In the genomic region with DNA sequence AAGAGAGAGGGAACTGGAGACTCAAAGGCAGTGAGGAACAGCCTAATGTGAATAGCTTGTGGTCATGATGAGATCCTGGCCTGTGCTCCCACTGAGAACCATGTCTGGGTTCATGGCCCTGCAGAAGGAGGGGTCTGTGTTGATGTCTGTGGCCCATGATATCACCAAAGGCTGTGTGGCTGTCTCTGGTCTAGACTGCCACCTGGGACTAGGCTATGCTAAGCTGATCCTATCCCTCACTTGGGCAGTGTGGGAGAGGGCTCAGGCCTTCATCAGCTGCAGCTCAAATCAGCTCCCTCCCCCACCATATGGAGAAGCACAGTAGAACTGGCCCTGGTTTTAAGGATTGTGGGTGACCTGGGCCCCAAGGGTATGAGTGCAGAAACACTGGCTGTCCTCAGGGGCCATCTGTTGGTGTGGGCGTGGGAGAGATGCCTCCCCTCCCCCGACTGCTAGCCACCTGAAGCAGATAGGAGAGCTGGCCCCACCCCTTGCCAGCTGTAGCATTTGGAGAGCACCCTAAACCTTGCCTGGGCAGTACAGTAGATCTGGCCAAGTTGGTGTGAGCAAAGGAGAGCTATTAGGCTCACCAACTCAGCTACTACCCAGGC, we compare ENCODE assay signal across 14 mouse cellular contexts. TPM values are rescaled to one million over a fixed set of nuclear protein-coding genes. Genes with fewer than 3 reads are reported as not detected.
DNase-seq lines count a peak whose midpoint lies in the region; ATAC-seq and TF ChIP-seq lines count a peak whose summit lies in the region.
"Had no signal": no experiment of that assay in that cellular context is flagged by ENCODE, and none has a peak within 500 bp of the region (broad histone marks: within the 10 kb centered on the region; RNA-seq: fewer than 3 reads in every experiment).

No protein-coding gene starts in this region.

- no peaks in the 10 kb centered on the region for H3K27me3 ChIP-seq in heart, embryonic 10.5 days (ENCODE audit: insufficient read depth, poor library complexity, severe bottlenecking)
- no peaks in the 10 kb centered on the region for H3K27me3 ChIP-seq in midbrain, embryonic 14.5 days (ENCODE audit: control insufficient read depth, insufficient read depth, low read length)
- no peaks in the 10 kb centered on the region for H3K27me3 ChIP-seq in midbrain, embryonic 10.5 days (ENCODE audit: low read depth, poor library complexity, severe bottlenecking)
- H3K27me3 ChIP-seq in liver, postnatal 0 days (ENCODE audit: insufficient read depth, low read length), result no peaks in the 10 kb centered on the region
- no peaks in the 10 kb centered on the region for H3K27me3 ChIP-seq in stomach, embryonic 15.5 days (replicated peaks)
- H3K27me3 ChIP-seq: neural tube, embryonic 12.5 days had no signal

- H3K4me2 ChIP-seq in midbrain, embryonic 14.5 days (ENCODE audit: low read length), result no peak overlapping the region
- peak overlapping the region; percentile 36 for H3K4me2 ChIP-seq in liver, postnatal 0 days (ENCODE audit: low read depth, low read length)
- no peak overlapping the region for H3K4me2 ChIP-seq in stomach, embryonic 15.5 days
- H3K4me2 ChIP-seq: neural tube, embryonic 12.5 days had no signal

- intact Hi-C loops in heart, postnatal 10 days (cut with DNase I), result no loop called here

- no peaks in the 10 kb centered on the region for H3K36me3 ChIP-seq in heart, embryonic 10.5 days
- H3K36me3 ChIP-seq in midbrain, embryonic 14.5 days (ENCODE audit: control insufficient read depth, insufficient read depth, low read length), result no peaks in the 10 kb centered on the region
- H3K36me3 ChIP-seq in midbrain, embryonic 10.5 days, result no peaks in the 10 kb centered on the region
- H3K36me3 ChIP-seq in liver, postnatal 0 days (replicated peaks; ENCODE audit: insufficient read depth, low read length), result no peaks in the 10 kb centered on the region
- H3K36me3 ChIP-seq in stomach, embryonic 15.5 days, result no peaks in the 10 kb centered on the region
- H3K36me3 ChIP-seq: neural tube, embryonic 12.5 days had no signal

- no peaks in the 10 kb centered on the region for H3K9me3 ChIP-seq in heart, embryonic 10.5 days
- H3K9me3 ChIP-seq in midbrain, embryonic 14.5 days (ENCODE audit: control insufficient read depth, low read length), result no peaks in the 10 kb centered on the region
- H3K9me3 ChIP-seq in midbrain, embryonic 10.5 days (replicated peaks), result no peaks in the 10 kb centered on the region
- H3K9me3 ChIP-seq in liver, postnatal 0 days (ENCODE audit: low read length), result no peaks in the 10 kb centered on the region
- no peaks in the 10 kb centered on the region for H3K9me3 ChIP-seq in stomach, embryonic 15.5 days
- H3K9me3 ChIP-seq: neural tube, embryonic 12.5 days had no signal

- peak overlapping the region; percentile 57 for H3K27ac ChIP-seq in heart, embryonic 10.5 days
- no peak overlapping the region for H3K27ac ChIP-seq in midbrain, embryonic 14.5 days (replicated peaks; ENCODE audit: low read depth, low read length)
- H3K27ac ChIP-seq in midbrain, embryonic 10.5 days (replicated peaks), result no peak overlapping the region
- H3K27ac ChIP-seq in liver, postnatal 0 days (ENCODE audit: low read depth), result peak overlapping the region; percentile 85
- H3K27ac ChIP-seq in stomach, embryonic 15.5 days, result no peak overlapping the region
- H3K27ac ChIP-seq: neural tube, embryonic 12.5 days had no signal

- H3K4me1 ChIP-seq in heart, embryonic 10.5 days, result peaks cover 20% of the 10 kb centered on the region
- H3K4me1 ChIP-seq in midbrain, embryonic 14.5 days (ENCODE audit: control insufficient read depth, insufficient read depth, low read length), result no peaks in the 10 kb centered on the region
- no peaks in the 10 kb centered on the region for H3K4me1 ChIP-seq in midbrain, embryonic 10.5 days
- H3K4me1 ChIP-seq in liver, postnatal 0 days (ENCODE audit: insufficient read depth), result peaks cover 50% of the 10 kb centered on the region
- H3K4me1 ChIP-seq in stomach, embryonic 15.5 days, result no peaks in the 10 kb centered on the region
- H3K4me1 ChIP-seq: neural tube, embryonic 12.5 days had no signal

- no peak overlapping the region for H3K4me3 ChIP-seq in heart, embryonic 10.5 days
- H3K4me3 ChIP-seq in midbrain, embryonic 14.5 days (replicated peaks; ENCODE audit: low read depth, low read length), result no peak overlapping the region
- no peak overlapping the region for H3K4me3 ChIP-seq in midbrain, embryonic 10.5 days
- no peak overlapping the region for H3K4me3 ChIP-seq in liver, postnatal 0 days (ENCODE audit: low read depth, low read length)
- H3K4me3 ChIP-seq in stomach, embryonic 15.5 days (replicated peaks), result no peak overlapping the region
- H3K4me3 ChIP-seq: neural tube, embryonic 12.5 days had no signal

- no peak for TF ChIP-seq EP300 in liver, postnatal 0 days (IDR thresholded peaks at IDR 0.05; ENCODE audit: low read depth)

- ATAC-seq in midbrain, embryonic 14.5 days (ENCODE audit: low FRiP score, low TSS enrichment), result peak; percentile 26; the same call in 1 of the 2 replicates
- ATAC-seq in liver, postnatal 0 days, result peak; percentile 83
- peak; percentile 82 for ATAC-seq in stomach, embryonic 15.5 days (ENCODE audit: insufficient read depth, low FRiP score, low read depth)

- DNase-seq in heart, embryonic 10.5 days (ENCODE audit: low spot score), result peak; percentile 92
- no peak for DNase-seq in heart, postnatal 10 days
- DNase-seq in midbrain, embryonic 14.5 days, result no peak
- no peak for DNase-seq in midbrain, embryonic 10.5 days (ENCODE audit: low spot score)
- DNase-seq in liver, postnatal 0 days, result peak; percentile 77
- DNase-seq in cerebellum, postnatal 25 days, result no peak
- no peak for DNase-seq in right cerebral cortex, postnatal 4 days
- DNase-seq: gastrocnemius, postnatal 36 days; kidney, adult 18-20 months; lung, postnatal 14 days had no signal

- WGBS in heart, embryonic 10.5 days, result 43% methylated on average over 2 of the region's 2 CpGs
- WGBS in midbrain, embryonic 14.5 days, result 69% methylated on average over 2 of the region's 2 CpGs
- WGBS in midbrain, embryonic 10.5 days, result 74% methylated on average over 2 of the region's 2 CpGs
- 44% methylated on average over 2 of the region's 2 CpGs for WGBS in liver, postnatal 0 days (ENCODE audit: insufficient replicate concordance)
- WGBS in stomach, embryonic 15.5 days, result 54% methylated on average over 2 of the region's 2 CpGs

- no peak overlapping the region for H3K9ac ChIP-seq in midbrain, embryonic 14.5 days (replicated peaks; ENCODE audit: low read length)
- no peak overlapping the region for H3K9ac ChIP-seq in liver, postnatal 0 days (replicated peaks)
- H3K9ac ChIP-seq in stomach, embryonic 15.5 days, result no peak overlapping the region
- H3K9ac ChIP-seq: neural tube, embryonic 12.5 days had no signal

- peak; percentile 25 for TF ChIP-seq CTCF in liver, postnatal 0 days (IDR thresholded peaks at IDR 0.05; ENCODE audit: low read depth)

RNA-seq across cellular contexts. Expression of a gene that starts 4.0 kb away (rescaled TPM):
- 0.14 and 0.87 TPM in 2 replicates for polyA plus RNA-seq in heart, embryonic 10.5 days (2016; fragmentation: Nextera tagmentation; extraction: Ambion mirVana)
- total RNA-seq in heart, postnatal 10 days (2021), result under 1 TPM; 0.31 to 0.69 TPM
- 1.1 TPM in 1 of 2 replicates, not detected in the other for polyA plus RNA-seq in midbrain, embryonic 14.5 days (2014; fragmentation: Nextera tagmentation; extraction: Ambion mirVana)
- polyA plus RNA-seq in midbrain, embryonic 10.5 days (2016; fragmentation: Nextera tagmentation; extraction: Ambion mirVana), result 0.10 and 0.22 TPM in 2 replicates
- 6.3 and 7.5 TPM in 2 replicates for polyA plus RNA-seq in liver, postnatal 0 days (2015; fragmentation: Nextera tagmentation; extraction: Ambion mirVana)
- polyA plus RNA-seq in stomach, embryonic 15.5 days (2015; fragmentation: Nextera tagmentation; extraction: Ambion mirVana), result 2.8 and 3.1 TPM in 2 replicates
- total RNA-seq: left cerebral cortex, adult 18-20 months had no signal

RNA-seq across cellular contexts. Expression of a gene that starts 13.5 kb away (rescaled TPM):
- polyA plus RNA-seq in heart, embryonic 10.5 days (2016; fragmentation: Nextera tagmentation; extraction: Ambion mirVana), result 0.13 TPM in 1 of 2 replicates, not detected in the other
- not detected for total RNA-seq in heart, postnatal 10 days (2021)
- polyA plus RNA-seq in midbrain, embryonic 14.5 days (2014; fragmentation: Nextera tagmentation; extraction: Ambion mirVana), result not detected in 2 replicates
- polyA plus RNA-seq in midbrain, embryonic 10.5 days (2016; fragmentation: Nextera tagmentation; extraction: Ambion mirVana), result 0.16 TPM in 1 of 2 replicates, not detected in the other
- 0.07 TPM in 2 replicates for polyA plus RNA-seq in liver, postnatal 0 days (2015; fragmentation: Nextera tagmentation; extraction: Ambion mirVana)
- polyA plus RNA-seq in stomach, embryonic 15.5 days (2015; fragmentation: Nextera tagmentation; extraction: Ambion mirVana), result not detected in 2 replicates
- total RNA-seq: gastrocnemius, postnatal 36 days; left cerebral cortex, adult 18-20 months had no signal
- polyA plus RNA-seq: embryonic facial prominence, embryonic 14.5 days; neural tube, embryonic 12.5 days had no signal

RNA-seq across cellular contexts. Expression of a gene that starts 18.8 kb away (rescaled TPM):
- polyA plus RNA-seq in heart, embryonic 10.5 days (2016; fragmentation: Nextera tagmentation; extraction: Ambion mirVana), result not detected in 2 replicates
- under 1 TPM; 0.52 to 0.72 TPM for total RNA-seq in heart, postnatal 10 days (2021)
- 0.23 TPM in 1 of 2 replicates, not detected in the other for polyA plus RNA-seq in midbrain, embryonic 14.5 days (2014; fragmentation: Nextera tagmentation; extraction: Ambion mirVana)
- polyA plus RNA-seq in midbrain, embryonic 10.5 days (2016; fragmentation: Nextera tagmentation; extraction: Ambion mirVana), result 0.22 TPM in 1 of 2 replicates, not detected in the other
- polyA plus RNA-seq in liver, postnatal 0 days (2015; fragmentation: Nextera tagmentation; extraction: Ambion mirVana), result 0.11 and 2.1 TPM in 2 replicates
- polyA plus RNA-seq in stomach, embryonic 15.5 days (2015; fragmentation: Nextera tagmentation; extraction: Ambion mirVana), result 57.6 and 62.8 TPM in 2 replicates
- total RNA-seq: gastrocnemius, postnatal 36 days had no signal

RNA-seq across cellular contexts. Expression of a gene that starts 34.3 kb away (rescaled TPM):
- not detected in 2 replicates for polyA plus RNA-seq in heart, embryonic 10.5 days (2016; fragmentation: Nextera tagmentation; extraction: Ambion mirVana)
- not detected for total RNA-seq in heart, postnatal 10 days (2021)
- not detected in 2 replicates for polyA plus RNA-seq in midbrain, embryonic 14.5 days (2014; fragmentation: Nextera tagmentation; extraction: Ambion mirVana)
- not detected in 2 replicates for polyA plus RNA-seq in midbrain, embryonic 10.5 days (2016; fragmentation: Nextera tagmentation; extraction: Ambion mirVana)
- not detected in 2 replicates for polyA plus RNA-seq in liver, postnatal 0 days (2015; fragmentation: Nextera tagmentation; extraction: Ambion mirVana)
- not detected in 2 replicates for polyA plus RNA-seq in stomach, embryonic 15.5 days (2015; fragmentation: Nextera tagmentation; extraction: Ambion mirVana)
- total RNA-seq: gastrocnemius, postnatal 36 days; left cerebral cortex, adult 18-20 months had no signal
- polyA plus RNA-seq: embryonic facial prominence, embryonic 14.5 days; neural tube, embryonic 12.5 days had no signal

RNA-seq across cellular contexts. Expression of a gene that starts 36.8 kb away (rescaled TPM):
- 1.8 and 3.0 TPM in 2 replicates for polyA plus RNA-seq in heart, embryonic 10.5 days (2016; fragmentation: Nextera tagmentation; extraction: Ambion mirVana)
- total RNA-seq in heart, postnatal 10 days (2021), result 1 to 10 TPM; 3.2 to 4.0 TPM
- polyA plus RNA-seq in midbrain, embryonic 14.5 days (2014; fragmentation: Nextera tagmentation; extraction: Ambion mirVana), result 1.5 and 2.7 TPM in 2 replicates
- 1.7 and 2.2 TPM in 2 replicates for polyA plus RNA-seq in midbrain, embryonic 10.5 days (2016; fragmentation: Nextera tagmentation; extraction: Ambion mirVana)
- polyA plus RNA-seq in liver, postnatal 0 days (2015; fragmentation: Nextera tagmentation; extraction: Ambion mirVana), result 85.3 and 131 TPM in 2 replicates
- 44.8 and 50.6 TPM in 2 replicates for polyA plus RNA-seq in stomach, embryonic 15.5 days (2015; fragmentation: Nextera tagmentation; extraction: Ambion mirVana)

Comparison
In these comparisons a context has a peak if more than half of its experiments do, and no peak if none do; other contexts are left out.
1. DNase-seq: peak in heart, embryonic 10.5 days (single experiment) and liver, postnatal 0 days (single experiment); none in heart, postnatal 10 days (0 of 2), midbrain, embryonic 14.5 days (single experiment), midbrain, embryonic 10.5 days (single experiment), cerebellum, postnatal 25 days (0 of 2) and right cerebral cortex, postnatal 4 days (single experiment).
2. H3K27ac ChIP-seq: peak in heart, embryonic 10.5 days (single experiment) and liver, postnatal 0 days (single experiment); none in midbrain, embryonic 14.5 days (single experiment), midbrain, embryonic 10.5 days (single experiment) and stomach, embryonic 15.5 days (single experiment).
3. ATAC-seq: peak in every context shown above with its lines; median percentile 83 in liver, postnatal 0 days; 82 in stomach, embryonic 15.5 days; 26 in midbrain, embryonic 14.5 days.
4. RNA of a gene that starts 18.8 kb away (polyA plus RNA-seq): 57.6 to 62.8 TPM in stomach, embryonic 15.5 days; 0.11 to 2.1 TPM in liver, postnatal 0 days, 0.23 TPM in midbrain, embryonic 14.5 days, not detected in heart, embryonic 10.5 days and 0.22 TPM in midbrain, embryonic 10.5 days; every median in the first group is over 10 times any median in the second.